Mouse (Mus musculus): ENCODE measurements around the gene Cfap45. TPM values are rescaled to one million over a fixed set of nuclear protein-coding genes. Genes with fewer than 3 reads are reported as not detected.

Cfap45 gene
- polyA plus RNA-seq, 1 experiment from 2014 or later: 1.1 TPM

GRCm38 (mm10) chr1:172509983-172510382 is 10.6 kb upstream of the Cfap45 start:
- Histone ChIP-seq H3K36me3 (ENCODE audit: control insufficient read depth, insufficient read depth, low read length) (no peaks in the 10 kb centered on the region), H3K27ac (ENCODE audit: low read depth, low read length) (no peak overlapping the region), H3K4me3 (ENCODE audit: low read depth, low read length) (no peak overlapping the region), H3K4me1 (ENCODE audit: control insufficient read depth, insufficient read depth, low read length) (no peaks in the 10 kb centered on the region), H3K9ac (ENCODE audit: low read length) (no peak overlapping the region), H3K4me2 (no peak overlapping the region), H3K27me3 (ENCODE audit: control insufficient read depth, insufficient read depth, low read length) (0 out of 2 replicates have a peak, but pooled peaks cover 2% of the 10 kb centered on the region), H3K9me3 (ENCODE audit: control insufficient read depth, low read length) (no peaks in the 10 kb centered on the region)
- DNase-seq (ENCODE audit: low spot score, missing footprints) (no peak), ATAC-seq (ENCODE audit: low FRiP score) (no peak)
- WGBS: 50% methylated on average over 8 of the region's 8 CpGs

GRCm38 (mm10) chr1:172510421-172510972 is 10.1 kb upstream of the Cfap45 start:
- Histone ChIP-seq H3K27me3 (ENCODE audit: control insufficient read depth, insufficient read depth, low read length) (no peaks in the 10 kb centered on the region), H3K4me1 (ENCODE audit: control insufficient read depth, insufficient read depth, low read length) (no peaks in the 10 kb centered on the region), H3K9ac (ENCODE audit: low read length) (no peak overlapping the region), H3K9me3 (ENCODE audit: control insufficient read depth, low read length) (no peaks in the 10 kb centered on the region), H3K36me3 (ENCODE audit: control insufficient read depth, insufficient read depth, low read length) (no peaks in the 10 kb centered on the region), H3K4me3 (ENCODE audit: low read depth, low read length) (no peak overlapping the region), H3K27ac (ENCODE audit: low read depth, low read length) (no peak overlapping the region), H3K4me2 (no peak overlapping the region)
- 28% methylated on average over 13 of the region's 13 CpGs for WGBS
- ATAC-seq (ENCODE audit: low FRiP score) (peak; percentile 38; the same call in 1 of the 2 replicates), DNase-seq (ENCODE audit: low spot score, missing footprints) (no peak)

GRCm38 (mm10) chr1:172512962-172513361 is 7.6 kb upstream of the Cfap45 start:
- 25% methylated on average over 13 of the region's 13 CpGs for WGBS
- H3K27ac ChIP-seq (ENCODE audit: low read depth, low read length): no peak overlapping the region

GRCm38 (mm10) chr1:172513525-172514212 is 6.9 kb upstream of the Cfap45 start:
- Histone ChIP-seq H3K4me2 (no peak overlapping the region), H3K4me3 (ENCODE audit: low read depth, low read length) (no peak overlapping the region), H3K27ac (ENCODE audit: low read depth, low read length) (no peak overlapping the region), H3K27me3 (ENCODE audit: control insufficient read depth, insufficient read depth, low read length) (no peaks in the 10 kb centered on the region), H3K4me1 (ENCODE audit: control insufficient read depth, insufficient read depth, low read length) (no peaks in the 10 kb centered on the region), H3K9ac (ENCODE audit: low read length) (no peak overlapping the region), H3K9me3 (ENCODE audit: control insufficient read depth, low read length) (no peaks in the 10 kb centered on the region), H3K36me3 (ENCODE audit: control insufficient read depth, insufficient read depth, low read length) (no peaks in the 10 kb centered on the region)
- 83% methylated on average over 17 of the region's 17 CpGs for WGBS
- ATAC-seq (ENCODE audit: low FRiP score) (no peak), DNase-seq (ENCODE audit: low spot score, missing footprints) (no peak)

More at GRCm38 (mm10) chr1:172512962-172513361, 7.6 kb upstream of the Cfap45 start:
- Histone ChIP-seq H3K4me1 (ENCODE audit: control insufficient read depth, insufficient read depth, low read length) (no peaks in the 10 kb centered on the region), H3K4me2 (peak overlapping the region; percentile 15; the same call in 1 of the 2 replicates), H3K9ac (ENCODE audit: low read length) (no peak overlapping the region), H3K36me3 (ENCODE audit: control insufficient read depth, insufficient read depth, low read length) (no peaks in the 10 kb centered on the region), H3K27me3 (ENCODE audit: control insufficient read depth, insufficient read depth, low read length) (no peaks in the 10 kb centered on the region), H3K4me3 (ENCODE audit: low read depth, low read length) (no peak overlapping the region), H3K9me3 (ENCODE audit: control insufficient read depth, low read length) (no peaks in the 10 kb centered on the region)
- DNase-seq (ENCODE audit: low spot score, missing footprints) (no peak), ATAC-seq (ENCODE audit: low FRiP score) (no peak)

- Histone ChIP-seq H3K4me1 (ENCODE audit: control insufficient read depth, insufficient read depth, low read length) (no peaks in the 10 kb centered on the region), H3K4me2 (no peak overlapping the region), H3K27me3 (ENCODE audit: control insufficient read depth, insufficient read depth, low read length) (no peaks in the 10 kb centered on the region), H3K9ac (ENCODE audit: low read length) (no peak overlapping the region), H3K9me3 (ENCODE audit: control insufficient read depth, low read length) (no peaks in the 10 kb centered on the region), H3K27ac (ENCODE audit: low read depth, low read length) (no peak overlapping the region), H3K36me3 (ENCODE audit: control insufficient read depth, insufficient read depth, low read length) (no peaks in the 10 kb centered on the region), H3K4me3 (ENCODE audit: low read depth, low read length) (no peak overlapping the region)
- no peak for DNase-seq (ENCODE audit: low spot score, missing footprints)
- ATAC-seq (ENCODE audit: low FRiP score): no peak
- 81% methylated on average over 4 of the region's 4 CpGs for WGBS
These were observed 6.4 kb upstream of the Cfap45 start for GRCm38 (mm10) chr1:172514213-172514529.

GRCm38 (mm10) chr1:172514551-172515268 is 5.9 kb upstream of the Cfap45 start:
- no peak overlapping the region for H3K9ac ChIP-seq (ENCODE audit: low read length)
- no peaks in the 10 kb centered on the region for H3K9me3 ChIP-seq (ENCODE audit: control insufficient read depth, low read length)
- no peaks in the 10 kb centered on the region for H3K4me1 ChIP-seq (ENCODE audit: control insufficient read depth, insufficient read depth, low read length)
- H3K27me3 ChIP-seq (ENCODE audit: control insufficient read depth, insufficient read depth, low read length): no peaks in the 10 kb centered on the region
- no peaks in the 10 kb centered on the region for H3K36me3 ChIP-seq (ENCODE audit: control insufficient read depth, insufficient read depth, low read length)
- DNase-seq (ENCODE audit: low spot score, missing footprints): no peak
- no peak overlapping the region for H3K27ac ChIP-seq (ENCODE audit: low read depth, low read length)
- no peak overlapping the region for H3K4me3 ChIP-seq (ENCODE audit: low read depth, low read length)
- WGBS: 84% methylated on average over 7 of the region's 7 CpGs
- H3K4me2 ChIP-seq: no peak overlapping the region
- no peak for ATAC-seq (ENCODE audit: low FRiP score)

GRCm38 (mm10) chr1:172515396-172515795 is 5.2 kb upstream of the Cfap45 start:
- no peak overlapping the region for H3K4me3 ChIP-seq (ENCODE audit: low read depth, low read length)
- H3K4me1 ChIP-seq (ENCODE audit: control insufficient read depth, insufficient read depth, low read length): no peaks in the 10 kb centered on the region
- no peak for ATAC-seq (ENCODE audit: low FRiP score)
- H3K27ac ChIP-seq (ENCODE audit: low read depth, low read length): no peak overlapping the region
- H3K27me3 ChIP-seq (ENCODE audit: control insufficient read depth, insufficient read depth, low read length): no peaks in the 10 kb centered on the region
- H3K9ac ChIP-seq (ENCODE audit: low read length): no peak overlapping the region
- H3K4me2 ChIP-seq: no peak overlapping the region
- no peaks in the 10 kb centered on the region for H3K36me3 ChIP-seq (ENCODE audit: control insufficient read depth, insufficient read depth, low read length)
- no peaks in the 10 kb centered on the region for H3K9me3 ChIP-seq (ENCODE audit: control insufficient read depth, low read length)
- no peak for DNase-seq (ENCODE audit: low spot score, missing footprints)
- WGBS: 86% methylated on average over 1 of the region's 1 CpGs

GRCm38 (mm10) chr1:172518013-172518412 is 2.6 kb upstream of the Cfap45 start:
- Histone ChIP-seq H3K9ac (ENCODE audit: low read length) (no peak overlapping the region), H3K27me3 (ENCODE audit: control insufficient read depth, insufficient read depth, low read length) (no peaks in the 10 kb centered on the region), H3K4me2 (no peak overlapping the region), H3K4me1 (ENCODE audit: control insufficient read depth, insufficient read depth, low read length) (0 out of 2 replicates have a peak, but pooled peaks cover 5% of the 10 kb centered on the region), H3K36me3 (ENCODE audit: control insufficient read depth, insufficient read depth, low read length) (no peaks in the 10 kb centered on the region), H3K4me3 (ENCODE audit: low read depth, low read length) (no peak overlapping the region), H3K27ac (ENCODE audit: low read depth, low read length) (no peak overlapping the region), H3K9me3 (ENCODE audit: control insufficient read depth, low read length) (no peaks in the 10 kb centered on the region)
- no peak for ATAC-seq (ENCODE audit: low FRiP score)
- WGBS: 73% methylated on average over 4 of the region's 4 CpGs
- no peak for DNase-seq (ENCODE audit: low spot score, missing footprints)

- H3K4me1 ChIP-seq (ENCODE audit: control insufficient read depth, insufficient read depth, low read length): 0 out of 2 replicates have a peak, but pooled peaks cover 5% of the 10 kb centered on the region
- ATAC-seq (ENCODE audit: low FRiP score) (no peak), DNase-seq (ENCODE audit: low spot score, missing footprints) (no peak)
- no peak overlapping the region for H3K27ac ChIP-seq (ENCODE audit: low read depth, low read length)
- 70% methylated on average over 6 of the region's 6 CpGs for WGBS
- no peaks in the 10 kb centered on the region for H3K9me3 ChIP-seq (ENCODE audit: control insufficient read depth, low read length)
- no peak overlapping the region for H3K9ac ChIP-seq (ENCODE audit: low read length)
- H3K4me2 ChIP-seq: no peak overlapping the region
- no peaks in the 10 kb centered on the region for H3K36me3 ChIP-seq (ENCODE audit: control insufficient read depth, insufficient read depth, low read length)
- no peak overlapping the region for H3K4me3 ChIP-seq (ENCODE audit: low read depth, low read length)
- no peaks in the 10 kb centered on the region for H3K27me3 ChIP-seq (ENCODE audit: control insufficient read depth, insufficient read depth, low read length)
These were observed 957 bp upstream of the Cfap45 start for GRCm38 (mm10) chr1:172519644-172520043.
